25 mouse cellular contexts compared by ENCODE assay signal in the genomic region with DNA sequence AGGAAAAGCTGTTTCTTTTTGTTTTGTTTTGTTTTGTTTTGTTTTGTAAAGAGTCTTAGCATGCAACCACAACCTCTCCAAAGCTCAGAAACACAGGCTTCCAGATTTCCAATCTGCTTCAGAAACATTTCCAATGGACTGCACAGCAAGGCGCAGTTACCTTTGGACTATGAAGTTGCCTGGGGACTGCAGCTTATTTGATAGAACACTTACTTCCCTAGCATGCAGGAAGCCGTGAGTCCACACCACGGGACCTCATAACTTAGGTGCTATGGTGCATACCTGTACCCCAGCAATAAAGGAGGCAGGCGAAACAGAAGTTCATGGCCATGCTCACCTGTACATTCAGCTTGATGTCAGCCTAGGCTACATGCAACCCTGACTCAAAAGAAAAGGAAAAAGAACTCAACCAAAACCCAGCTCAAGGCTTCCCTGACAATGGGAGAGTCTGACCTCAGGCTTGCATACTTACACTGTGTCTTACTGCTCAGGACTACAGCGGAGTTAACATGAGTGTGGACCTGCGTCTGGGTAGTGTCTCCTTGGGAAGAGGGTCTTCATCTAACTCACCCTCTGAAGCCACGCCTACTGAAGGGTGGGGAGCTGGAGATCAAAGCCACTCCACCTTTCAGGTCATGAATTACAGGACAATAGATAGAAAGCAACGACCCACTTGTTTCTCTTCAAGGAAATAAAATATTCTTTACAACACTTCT.
A peak's percentile ranks its signal among the peaks of the same experiment; 100 is the strongest.
DNase-seq lines count a peak whose midpoint lies in the region; ATAC-seq lines count a peak whose summit lies in the region.
"Had no signal": no experiment of that assay in that cellular context is flagged by ENCODE, and none has a peak within 500 bp of the region (broad histone marks: within the 10 kb centered on the region; RNA-seq: fewer than 3 reads in every experiment).

No protein-coding gene starts in this region.

- H3K9ac ChIP-seq in kidney, embryonic 15.5 days = no peak overlapping the region
- H3K9ac ChIP-seq in intestine, embryonic 16.5 days (ENCODE audit: low read depth, low read length) = no peak overlapping the region
- H3K9ac ChIP-seq in stomach, embryonic 15.5 days = no peak overlapping the region
- H3K9ac ChIP-seq: forebrain, embryonic 15.5 days; heart, embryonic 13.5 days; hindbrain, embryonic 12.5 days; midbrain, embryonic 12.5 days had no signal

- no peaks in the 10 kb centered on the region for H3K9me3 ChIP-seq in kidney, embryonic 15.5 days (replicated peaks)
- H3K9me3 ChIP-seq in intestine, embryonic 16.5 days (ENCODE audit: control insufficient read depth, low read length) = no peaks in the 10 kb centered on the region
- H3K9me3 ChIP-seq in stomach, embryonic 15.5 days = no peaks in the 10 kb centered on the region
- H3K9me3 ChIP-seq: embryonic facial prominence, embryonic 10.5 days; forebrain, embryonic 15.5 days; heart, embryonic 13.5 days; hindbrain, embryonic 12.5 days; limb, embryonic 10.5 days; midbrain, embryonic 12.5 days had no signal

- no peak for DNase-seq in kidney, adult 18-20 months
- peak; percentile 52 for DNase-seq in ZHBTc4 (ENCODE audit: low read depth, low spot score)
- no peak for DNase-seq in thymus, adult 18-20 months
- no peak for DNase-seq in adrenal gland, postnatal 10 days
- DNase-seq: adrenal gland, adult 8-10 months; cerebellum, adult 2 months; gastrocnemius, postnatal 14 days; heart, postnatal 14 days; liver; lung, adult 2 months; lung, postnatal 14 days; right cerebral cortex, postnatal 14 days; spleen, adult 18-20 months had no signal

- H3K4me1 ChIP-seq in kidney, embryonic 15.5 days = peaks cover 55% of the 10 kb centered on the region
- peaks cover 18% of the 10 kb centered on the region for H3K4me1 ChIP-seq in intestine, embryonic 16.5 days (ENCODE audit: control insufficient read depth, insufficient read depth, low read length)
- H3K4me1 ChIP-seq in stomach, embryonic 15.5 days = peaks cover 9% of the 10 kb centered on the region; the same call in 1 of the 2 replicates

- peak overlapping the region; percentile 41; the same call in 1 of the 2 replicates for H3K27ac ChIP-seq in kidney, embryonic 15.5 days
- peak overlapping the region; percentile 78 for H3K27ac ChIP-seq in intestine, embryonic 16.5 days (ENCODE audit: low read length)
- H3K27ac ChIP-seq in stomach, embryonic 15.5 days = 0 out of 2 replicates have a peak overlapping the region, but pooled peaks have one; percentile 28
- H3K27ac ChIP-seq: embryonic facial prominence, embryonic 10.5 days; forebrain, embryonic 15.5 days; heart, embryonic 13.5 days; hindbrain, embryonic 12.5 days; kidney, postnatal 0 days; limb, embryonic 10.5 days; midbrain, embryonic 12.5 days had no signal

- 0 out of 2 replicates have a peak, but pooled peaks cover 9% of the 10 kb centered on the region for H3K36me3 ChIP-seq in kidney, embryonic 15.5 days
- no peaks in the 10 kb centered on the region for H3K36me3 ChIP-seq in intestine, embryonic 16.5 days (ENCODE audit: control insufficient read depth, insufficient read depth, low read length)
- H3K36me3 ChIP-seq in stomach, embryonic 15.5 days = no peaks in the 10 kb centered on the region
- H3K36me3 ChIP-seq: forebrain, embryonic 15.5 days; G1E; heart, embryonic 13.5 days; hindbrain, embryonic 12.5 days had no signal

- H3K4me2 ChIP-seq in kidney, embryonic 15.5 days = no peak overlapping the region
- H3K4me2 ChIP-seq in intestine, embryonic 16.5 days (ENCODE audit: low read depth, low read length) = no peak overlapping the region
- H3K4me2 ChIP-seq in stomach, embryonic 15.5 days = no peak overlapping the region
- H3K4me2 ChIP-seq: forebrain, embryonic 15.5 days; heart, embryonic 13.5 days; hindbrain, embryonic 12.5 days; midbrain, embryonic 12.5 days had no signal

- no peaks in the 10 kb centered on the region for H3K27me3 ChIP-seq in kidney, embryonic 15.5 days
- no peaks in the 10 kb centered on the region for H3K27me3 ChIP-seq in intestine, embryonic 16.5 days (replicated peaks; ENCODE audit: control insufficient read depth, insufficient read depth, low read length)
- no peaks in the 10 kb centered on the region for H3K27me3 ChIP-seq in stomach, embryonic 15.5 days (replicated peaks)
- H3K27me3 ChIP-seq: forebrain, embryonic 15.5 days; heart, embryonic 13.5 days; hindbrain, embryonic 12.5 days; midbrain, embryonic 12.5 days had no signal

- WGBS in kidney, embryonic 15.5 days = 57% methylated on average over 8 of the region's 8 CpGs
- WGBS in intestine, embryonic 16.5 days = 53% methylated on average over 8 of the region's 8 CpGs
- 63% methylated on average over 8 of the region's 8 CpGs for WGBS in stomach, embryonic 15.5 days

- 0 out of 2 replicates have a peak, but pooled peaks have one; percentile 20 for ATAC-seq in kidney, embryonic 15.5 days (replicated peaks; ENCODE audit: low FRiP score)
- peak; percentile 86 for ATAC-seq in intestine, embryonic 16.5 days
- ATAC-seq in stomach, embryonic 15.5 days (ENCODE audit: insufficient read depth, low FRiP score, low read depth) = no peak
- ATAC-seq: activated CD4-positive, CD25-positive, alpha-beta regulatory T cell, adult 4 months; forebrain, embryonic 15.5 days had no signal

- H3K4me3 ChIP-seq in kidney, embryonic 15.5 days (replicated peaks) = no peak overlapping the region
- no peak overlapping the region for H3K4me3 ChIP-seq in intestine, embryonic 16.5 days (ENCODE audit: low read length)
- no peak overlapping the region for H3K4me3 ChIP-seq in stomach, embryonic 15.5 days (replicated peaks)
- H3K4me3 ChIP-seq: embryonic facial prominence, embryonic 10.5 days; forebrain, embryonic 15.5 days; heart, embryonic 13.5 days; hindbrain, embryonic 12.5 days; limb, embryonic 10.5 days; midbrain, embryonic 12.5 days had no signal

Comparison
In these comparisons a context has a peak if more than half of its experiments do, and no peak if none do; other contexts are left out.
1. H3K27ac ChIP-seq: peak in every context shown above with its lines; median percentile 78 in intestine, embryonic 16.5 days; 41 in kidney, embryonic 15.5 days; 28 in stomach, embryonic 15.5 days.